Mouse (Mus musculus) liver, postnatal 0 days (tissue): Measurements from ENCODE around the gene Gm20662. TPM values are rescaled to one million over a fixed set of nuclear protein-coding genes. Genes with fewer than 3 reads are reported as not detected.

Experiments
- ATAC-seq: fragments of 200-750 bp; cut with Nextera tagmentation; 2 replicates; pipeline ENCODE4 v1.8.0; 2017; ENCODE audit warnings: mild to moderate bottlenecking, moderate library complexity
- DNase-seq: peaks from one replicate; pipeline ENCODE4 v3.0.0-alpha.2; 2016
- H3K27ac ChIP-seq: fragments of 300-500 bp; sonication (generic); 2 replicates; pipeline ENCODE4 v1.5.1; 2014; ENCODE audit warnings: antibody characterized with exemption, moderate library complexity, mild to moderate bottlenecking, low read depth
- H3K27me3 ChIP-seq: fragments of 300-500 bp; sonication (generic); 2 replicates; pipeline ENCODE4 v1.6.1; 2014; ENCODE audit warnings: low read length, control low read depth, mixed read lengths; ENCODE audit not compliant: insufficient read depth
- H3K36me3 ChIP-seq: fragments of 300-500 bp; sonication (generic); replicated peaks from 2 replicates; pipeline ENCODE4 v1.6.1; 2014; ENCODE audit warnings: mild to moderate bottlenecking, control low read depth, low read length, moderate library complexity, mixed read lengths; ENCODE audit not compliant: insufficient read depth
- H3K4me1 ChIP-seq: fragments of 300-500 bp; sonication (generic); 2 replicates; pipeline ENCODE4 v1.6.1; 2014; ENCODE audit warnings: antibody characterized with exemption, mild to moderate bottlenecking, control low read depth; ENCODE audit not compliant: insufficient read depth
- H3K4me2 ChIP-seq: fragments of 300-500 bp; sonication (generic); 2 replicates; pipeline ENCODE4 v1.6.1; 2014; ENCODE audit warnings: low read depth, mild to moderate bottlenecking, low read length, moderate library complexity, mixed read lengths
- H3K4me3 ChIP-seq: fragments of 300-500 bp; sonication (generic); 2 replicates; pipeline ENCODE4 v1.5.1; 2014; ENCODE audit warnings: low read depth, low read length
- H3K9ac ChIP-seq: fragments of 300-500 bp; sonication (generic); replicated peaks from 2 replicates; pipeline ENCODE4 v1.6.1; 2014; ENCODE audit warnings: mild to moderate bottlenecking, moderate library complexity
- H3K9me3 ChIP-seq: fragments of 300-500 bp; sonication (generic); 2 replicates; pipeline ENCODE4 v1.6.1; 2016; ENCODE audit warnings: mild to moderate bottlenecking, control low read depth, low read length, mixed read lengths
- CTCF ChIP-seq: sonication (generic); IDR thresholded peaks from 2 replicates; pipeline ENCODE4 v1.5.1; 2016; ENCODE audit warnings: antibody characterized with exemption, low read depth
- EP300 ChIP-seq: IDR thresholded peaks from 2 replicates; pipeline ENCODE4 v1.6.1; 2016; ENCODE audit warnings: antibody characterized with exemption, low read depth, mild to moderate bottlenecking
- WGBS: fragments of 180-500 bp; shearing (Covaris S2); extraction: QIAGEN DNeasy Blood & Tissue Kit; methylation state at CpG from one replicate; pipeline ENCODE4 v1.1.7; 2014; ENCODE audit not compliant: insufficient replicate concordance; 5-methylcytosine and 5-hydroxymethylcytosine counted together
- polyA plus RNA-seq: library from polyadenylated mRNA; unstranded; fragments of >200 nt; fragmentation: Nextera tagmentation; extraction: Ambion mirVana; gene quantifications from 2 replicates; pipeline ENCODE4 v1.2.1, GENCODE M21; 2015

Gene Gm20662
- polyA plus RNA-seq, 1 experiment from 2014 or later = not detected

DNA sequence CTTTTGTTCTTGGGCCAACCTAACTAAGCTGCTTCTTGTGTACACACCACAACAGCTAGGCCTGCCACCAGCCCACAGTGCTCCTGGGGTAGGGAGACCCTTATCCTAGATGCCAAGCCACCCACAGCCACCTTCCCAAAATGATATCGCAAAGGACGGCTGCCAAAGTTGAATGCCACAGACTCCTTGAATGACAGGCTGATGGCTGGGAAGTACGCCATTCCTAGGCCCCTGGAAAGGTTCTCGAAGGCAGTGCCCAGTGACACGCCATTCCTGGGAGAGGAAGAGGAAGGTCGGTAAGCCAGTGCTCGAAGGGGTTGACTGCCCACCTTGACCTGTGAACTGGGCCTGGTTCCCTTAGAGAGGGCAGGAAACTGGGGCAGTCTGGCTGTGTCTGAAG is 73.4 kb downstream of the Gm20662 start:
- no peak overlapping the region for H3K9ac ChIP-seq
- TF ChIP-seq CTCF (no peak), EP300 (no peak)
- no peak for DNase-seq
- ATAC-seq = no peak
- H3K4me2 ChIP-seq = no peak overlapping the region
- no peaks in the 10 kb centered on the region for H3K9me3 ChIP-seq
- no peaks in the 10 kb centered on the region; the same call in 1 of the 2 replicates for H3K4me1 ChIP-seq
- 88% methylated on average over 7 of the region's 7 CpGs for WGBS
- H3K4me3 ChIP-seq = no peak overlapping the region
- H3K27ac ChIP-seq = no peak overlapping the region
- H3K27me3 ChIP-seq = no peaks in the 10 kb centered on the region
- peaks cover 88% of the 10 kb centered on the region for H3K36me3 ChIP-seq

DNA sequence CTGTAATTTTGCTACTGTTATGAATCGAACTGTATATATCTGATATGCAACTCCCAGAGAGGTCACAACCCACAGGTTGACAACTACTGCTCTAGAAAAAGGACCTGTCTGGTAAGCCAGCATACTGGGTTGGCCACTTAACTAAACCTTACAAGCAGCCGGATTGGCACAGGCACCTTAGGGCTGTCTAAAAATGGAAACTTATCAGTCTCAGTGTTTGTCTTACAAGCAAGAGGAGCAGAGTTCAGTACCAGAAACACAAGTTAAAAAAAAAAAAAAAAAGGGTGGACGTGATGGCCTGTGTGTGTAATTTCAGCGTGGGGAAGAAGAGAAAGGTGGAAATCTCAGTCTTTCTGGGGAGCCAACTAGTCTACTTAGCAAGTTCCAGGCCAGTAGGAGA is 75.7 kb downstream of the Gm20662 start:
- peaks cover 3% of the 10 kb centered on the region; the same call in 1 of the 2 replicates for H3K4me1 ChIP-seq
- no peak for ATAC-seq
- H3K9ac ChIP-seq = no peak overlapping the region
- H3K9me3 ChIP-seq = no peaks in the 10 kb centered on the region
- H3K27ac ChIP-seq = no peak overlapping the region
- peaks cover 78% of the 10 kb centered on the region for H3K36me3 ChIP-seq
- no peak for DNase-seq
- TF ChIP-seq EP300 (no peak), CTCF (no peak)
- H3K4me3 ChIP-seq = no peak overlapping the region
- WGBS = 72% methylated on average over 4 of the region's 4 CpGs
- no peak overlapping the region for H3K4me2 ChIP-seq
- no peaks in the 10 kb centered on the region for H3K27me3 ChIP-seq

DNA sequence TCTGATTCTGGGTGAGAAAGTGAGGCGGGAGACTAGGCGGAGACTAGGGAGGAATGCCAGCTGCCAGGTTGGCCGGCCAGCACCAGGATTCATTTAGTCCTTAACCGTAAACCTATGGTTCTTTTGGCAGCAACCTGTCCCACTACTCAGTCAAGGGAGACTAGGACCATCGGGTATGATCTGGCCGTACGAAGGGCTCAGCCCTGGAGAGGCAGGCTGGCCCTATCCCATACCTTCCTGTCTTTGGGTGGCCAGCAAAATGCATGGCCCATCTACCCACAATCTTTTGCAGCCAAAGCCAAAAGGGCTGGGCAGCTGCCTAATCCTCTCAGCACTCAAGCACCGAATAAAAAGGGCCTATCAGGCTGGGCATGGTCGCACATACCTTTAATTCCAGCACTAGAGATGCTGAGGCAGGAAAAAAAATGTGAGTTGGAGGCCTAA is 76.4 kb downstream of the Gm20662 start:
- Histone ChIP-seq H3K4me2 (no peak overlapping the region), H3K36me3 (peaks cover 78% of the 10 kb centered on the region), H3K9me3 (no peaks in the 10 kb centered on the region), H3K4me1 (peaks cover 6% of the 10 kb centered on the region), H3K27ac (no peak overlapping the region), H3K9ac (no peak overlapping the region), H3K27me3 (no peaks in the 10 kb centered on the region), H3K4me3 (no peak overlapping the region)
- 88% methylated on average over 9 of the region's 9 CpGs for WGBS
- no peak for DNase-seq
- TF ChIP-seq CTCF = no peak
- no peak for ATAC-seq

DNA sequence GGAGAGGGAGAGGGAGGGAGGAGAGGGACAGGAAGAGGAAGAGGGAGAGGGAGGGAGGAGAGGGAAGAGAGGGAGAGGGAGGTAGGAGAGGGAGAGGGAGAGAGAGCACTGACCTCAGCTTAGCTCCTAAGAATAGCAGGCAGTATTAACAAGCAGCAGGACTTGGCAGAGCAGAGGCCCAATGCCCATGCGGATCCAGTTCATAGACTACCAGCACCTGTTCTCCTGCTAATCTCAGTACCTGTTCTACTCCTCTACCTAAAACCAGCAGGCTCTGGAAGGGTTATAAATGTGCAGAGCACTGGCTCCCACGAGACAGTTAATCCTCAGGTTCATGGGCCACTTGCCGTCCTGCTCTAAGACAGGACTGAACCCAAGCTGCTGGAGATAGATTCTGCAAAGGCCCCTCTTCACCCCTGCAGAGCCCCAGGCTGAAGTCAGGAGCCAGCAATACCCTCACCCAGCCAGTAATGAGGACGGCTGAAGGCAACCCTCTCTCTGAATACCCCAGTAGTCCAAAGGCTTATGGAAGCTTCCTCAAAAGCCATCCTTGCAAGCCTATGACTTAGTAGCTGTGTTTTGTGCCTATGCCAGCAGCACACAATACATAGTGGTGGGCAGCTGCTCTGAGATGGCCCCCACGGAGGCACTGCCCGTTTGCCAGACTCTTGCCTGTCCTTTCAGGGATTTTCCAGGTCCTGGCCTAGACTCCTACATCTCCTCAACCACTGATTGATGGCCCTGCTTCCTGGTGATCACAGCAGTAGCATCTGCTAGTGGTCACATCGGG is 77.2 kb downstream of the Gm20662 start:
- peaks cover 72% of the 10 kb centered on the region for H3K36me3 ChIP-seq
- H3K4me1 ChIP-seq = peaks cover 14% of the 10 kb centered on the region
- no peak for TF ChIP-seq EP300
- no peak for TF ChIP-seq CTCF
- H3K9ac ChIP-seq = no peak overlapping the region
- no peak overlapping the region for H3K27ac ChIP-seq
- ATAC-seq (no peak), DNase-seq (no peak)
- H3K4me2 ChIP-seq = no peak overlapping the region
- no peaks in the 10 kb centered on the region for H3K9me3 ChIP-seq
- H3K27me3 ChIP-seq = no peaks in the 10 kb centered on the region
- WGBS = 78% methylated on average over 7 of the region's 7 CpGs
- H3K4me3 ChIP-seq = no peak overlapping the region

DNA sequence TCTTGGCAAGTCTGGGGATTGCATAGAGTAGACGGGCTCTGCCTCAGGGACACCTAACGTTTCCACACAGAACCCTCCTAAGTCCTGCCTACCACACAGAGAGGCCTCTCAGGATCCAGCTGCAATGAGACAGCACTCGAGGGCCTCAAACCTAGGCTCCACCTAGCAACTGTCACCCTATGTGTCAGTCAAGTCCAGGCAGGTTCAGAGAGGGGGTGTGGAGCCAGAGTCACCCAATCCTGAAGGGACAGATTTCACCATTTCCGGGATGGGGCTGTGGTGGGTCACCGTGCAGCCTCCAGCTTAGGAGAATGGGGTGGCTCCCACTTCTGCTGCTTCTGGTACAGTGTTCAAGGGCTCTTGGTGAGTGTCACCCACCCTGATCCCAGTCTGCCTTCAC is 84.0 kb downstream of the Gm20662 start, which contains the start of gene Mst1:
Gene Mst1, plus strand, starts transcription at position 269 of the 400 bp plus-strand sequence.
- Histone ChIP-seq H3K27me3 (no peaks in the 10 kb centered on the region), H3K9ac (peak within 1 kb of the TSS; percentile 100), H3K27ac (peak within 1 kb of the TSS; percentile 99), H3K9me3 (no peaks in the 10 kb centered on the region), H3K4me2 (peak within 1 kb of the TSS; percentile 94), H3K4me3 (peak within 1 kb of the TSS; percentile 93), H3K36me3 (peaks cover 35% of the 10 kb centered on the region), H3K4me1 (peaks cover 61% of the 10 kb centered on the region)
- ATAC-seq (peak; percentile 85), DNase-seq (peak; percentile 82)
- WGBS = 28% methylated on average over 5 of the region's 5 CpGs
- peak; percentile 66; the same call in 1 of the 2 replicates for TF ChIP-seq EP300
- no peak for TF ChIP-seq CTCF

DNA sequence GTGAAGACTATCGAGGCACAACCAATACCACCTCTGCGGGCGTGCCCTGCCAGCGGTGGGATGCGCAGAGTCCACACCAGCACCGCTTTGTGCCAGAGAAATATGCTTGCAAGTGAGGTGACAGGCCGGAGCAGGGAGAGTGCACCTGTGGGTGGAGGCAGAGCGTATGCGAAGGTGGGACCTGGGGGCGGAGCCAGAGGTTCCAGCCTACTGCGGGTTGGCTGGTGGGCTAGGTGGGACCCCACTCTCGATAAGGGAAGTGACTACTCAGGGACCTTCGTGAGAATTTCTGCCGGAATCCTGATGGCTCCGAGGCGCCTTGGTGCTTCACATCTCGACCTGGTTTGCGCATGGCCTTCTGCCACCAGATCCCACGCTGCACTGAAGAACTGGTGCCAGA is 86.4 kb downstream of the Gm20662 start:
- Histone ChIP-seq H3K4me2 (peak overlapping the region; percentile 56), H3K4me3 (peak overlapping the region; percentile 2; the same call in 1 of the 2 replicates), H3K36me3 (peaks cover 42% of the 10 kb centered on the region), H3K4me1 (peaks cover 62% of the 10 kb centered on the region), H3K9me3 (no peaks in the 10 kb centered on the region), H3K27me3 (no peaks in the 10 kb centered on the region), H3K27ac (peak overlapping the region; percentile 63), H3K9ac (peak overlapping the region; percentile 23)
- ATAC-seq = no peak
- TF ChIP-seq EP300 = no peak
- no peak for TF ChIP-seq CTCF
- 8% methylated on average over 19 of the region's 19 CpGs for WGBS
- peak; percentile 57 for DNase-seq
